In genomic region chr19:12517671-12518540, GRCm38 (mm10) we compare ENCODE assay signal across 8 mouse cellular contexts. TPM values are rescaled to one million over a fixed set of nuclear protein-coding genes. Genes with fewer than 3 reads are reported as not detected.
DNase-seq lines count a peak whose midpoint lies in the region; ATAC-seq and TF ChIP-seq lines count a peak whose summit lies in the region.

No protein-coding gene starts in this region.

- under 1% methylated on average over 16 of the region's 16 CpGs for WGBS in forebrain, embryonic 16.5 days
- 1% methylated on average over 16 of the region's 16 CpGs for WGBS in lung, adult 2 months
- WGBS in neural tube, embryonic 15.5 days, result 2% methylated on average over 16 of the region's 16 CpGs
- 5% methylated on average over 15 of the region's 16 CpGs for WGBS in thymus, adult 2 months

- no peaks in the 10 kb centered on the region for H3K9me3 ChIP-seq in forebrain, embryonic 16.5 days (ENCODE audit: control insufficient read depth, low read length)
- H3K9me3 ChIP-seq in neural tube, embryonic 15.5 days (replicated peaks), result no peaks in the 10 kb centered on the region

- peak overlapping the region; percentile 63 for H3K9ac ChIP-seq in forebrain, embryonic 16.5 days (replicated peaks; ENCODE audit: low read depth, low read length)
- H3K9ac ChIP-seq in neural tube, embryonic 15.5 days (replicated peaks), result peak overlapping the region; percentile 68

- peak; percentile 79 for DNase-seq in ES-CJ7 (ENCODE audit: low read depth, low spot score)
- peak; percentile 62 for DNase-seq in heart, postnatal 4 days
- DNase-seq in layer of hippocampus, adult 2 months (ENCODE audit: low spot score in 2 of 2), result peak; percentile 71 to 74
- DNase-seq in lung, adult 2 months, result peak; percentile 52
- peak; percentile 43 for DNase-seq in thymus, adult 2 months

- no peaks in the 10 kb centered on the region for H3K36me3 ChIP-seq in forebrain, embryonic 16.5 days (ENCODE audit: control insufficient read depth, insufficient read depth)
- no peaks in the 10 kb centered on the region for H3K36me3 ChIP-seq in neural tube, embryonic 15.5 days
- no peaks in the 10 kb centered on the region for H3K36me3 ChIP-seq in thymus, adult 2 months (ENCODE audit: control insufficient read depth, insufficient read depth, low read length)

- H3K4me3 ChIP-seq in forebrain, embryonic 16.5 days (replicated peaks; ENCODE audit: low read length), result peak overlapping the region; percentile 44
- H3K4me3 ChIP-seq in layer of hippocampus, adult 2 months, result peak overlapping the region; percentile 61
- peak overlapping the region; percentile 10 for H3K4me3 ChIP-seq in lung, adult 2 months (replicated peaks; ENCODE audit: extremely low read depth, low read depth, low read length)
- H3K4me3 ChIP-seq in neural tube, embryonic 15.5 days (replicated peaks), result peak overlapping the region; percentile 51
- H3K4me3 ChIP-seq in thymus, adult 2 months (ENCODE audit: control insufficient read depth, insufficient read depth, low read length), result peak overlapping the region; percentile 45

- no peak overlapping the region; the same call in 1 of the 2 replicates for H3K27ac ChIP-seq in forebrain, embryonic 16.5 days (ENCODE audit: low read length)
- H3K27ac ChIP-seq in layer of hippocampus, adult 2 months, result peak overlapping the region; percentile 72
- H3K27ac ChIP-seq in neural tube, embryonic 15.5 days (replicated peaks), result peak overlapping the region; percentile 81
- no peak overlapping the region for H3K27ac ChIP-seq in thymus, adult 2 months (ENCODE audit: control insufficient read depth, insufficient read depth, low read length)

- ATAC-seq in cerebellum, adult (ENCODE audit: insufficient number of reproducible peaks, low FRiP score, low TSS enrichment), result peak; percentile 49; the same call in 1 of the 2 replicates
- peak; percentile 87 for ATAC-seq in forebrain, embryonic 16.5 days
- ATAC-seq in neural tube, embryonic 15.5 days (ENCODE audit: low FRiP score), result peak; percentile 93

- TF ChIP-seq CTCF in layer of hippocampus, adult 2 months (conservative IDR thresholded peaks at IDR 0.05), result peak; percentile 88
- TF ChIP-seq CTCF in lung, adult 2 months (IDR thresholded peaks at IDR 0.05; ENCODE audit: insufficient read depth, low read length), result peak; percentile 42
- no peak for TF ChIP-seq CTCF in thymus, adult 2 months (IDR thresholded peaks at IDR 0.05; ENCODE audit: borderline replicate concordance, control insufficient read depth, extremely low read depth, insufficient read depth, low read length, poor library complexity)

- peak overlapping the region; percentile 68 for H3K4me2 ChIP-seq in forebrain, embryonic 16.5 days (ENCODE audit: low read length)
- peak overlapping the region; percentile 78 for H3K4me2 ChIP-seq in neural tube, embryonic 15.5 days

- H3K27me3 ChIP-seq in forebrain, embryonic 16.5 days (replicated peaks; ENCODE audit: control insufficient read depth, insufficient read depth, low read length), result no peaks in the 10 kb centered on the region
- no peaks in the 10 kb centered on the region for H3K27me3 ChIP-seq in neural tube, embryonic 15.5 days (replicated peaks)
- H3K27me3 ChIP-seq in thymus, adult 2 months (ENCODE audit: control insufficient read depth, insufficient read depth, low read length), result no peaks in the 10 kb centered on the region

- H3K4me1 ChIP-seq in forebrain, embryonic 16.5 days (replicated peaks; ENCODE audit: control insufficient read depth, insufficient read depth, low read length), result 0 out of 2 replicates have a peak, but pooled peaks cover 4% of the 10 kb centered on the region
- H3K4me1 ChIP-seq in lung, adult 2 months (ENCODE audit: control insufficient read depth, insufficient read depth, low read length), result no peaks in the 10 kb centered on the region
- peaks cover 5% of the 10 kb centered on the region for H3K4me1 ChIP-seq in neural tube, embryonic 15.5 days
- 0 out of 2 replicates have a peak, but pooled peaks cover 2% of the 10 kb centered on the region for H3K4me1 ChIP-seq in thymus, adult 2 months (replicated peaks; ENCODE audit: control insufficient read depth, insufficient read depth, low read length)

- TF ChIP-seq POLR2A in lung, adult 2 months (IDR thresholded peaks at IDR 0.05; ENCODE audit: borderline replicate concordance, extremely low read depth, low read depth, low read length), result no peak
- no peak for TF ChIP-seq POLR2A in thymus, adult 2 months (IDR thresholded peaks at IDR 0.05; ENCODE audit: control insufficient read depth, extremely low read depth, insufficient read depth, low read length, poor library complexity)

RNA-seq across cellular contexts. Expression of gene Dtx4, which starts 16.7 kb away (rescaled TPM):
- polyA plus RNA-seq in forebrain, embryonic 16.5 days (2015; fragmentation: Nextera tagmentation; extraction: Ambion mirVana), result 20.3 and 21.3 TPM in 2 replicates
- total RNA-seq in heart, postnatal 4 days (2021), result 1 to 10 TPM; 7.7 to 8.9 TPM
- total RNA-seq in layer of hippocampus, adult 2 months (2021), result 10 to 100 TPM; 32.5 to 35.9 TPM
- polyA plus RNA-seq in lung, adult 2 months (2012; rRNA removed), result 10.3 and 13.8 TPM in 2 replicates
- polyA plus RNA-seq in neural tube, embryonic 15.5 days (2015; fragmentation: Nextera tagmentation; extraction: Ambion mirVana), result 34.1 and 34.5 TPM in 2 replicates
- polyA plus RNA-seq in thymus, adult 2 months (2012; rRNA removed), result 5.6 and 6.3 TPM in 2 replicates

RNA-seq across cellular contexts. Expression of gene Fam111a, which starts 27.6 kb away (rescaled TPM):
- 7.7 and 9.8 TPM in 2 replicates for polyA plus RNA-seq in forebrain, embryonic 16.5 days (2015; fragmentation: Nextera tagmentation; extraction: Ambion mirVana)
- 10 to 100 TPM; 23.1 to 23.8 TPM for total RNA-seq in heart, postnatal 4 days (2021)
- 1 to 10 TPM; 1.5 to 2.0 TPM for total RNA-seq in layer of hippocampus, adult 2 months (2021)
- 1.4 and 2.8 TPM in 2 replicates for polyA plus RNA-seq in lung, adult 2 months (2012; rRNA removed)
- 6.2 and 11.7 TPM in 2 replicates for polyA plus RNA-seq in neural tube, embryonic 15.5 days (2015; fragmentation: Nextera tagmentation; extraction: Ambion mirVana)
- 4.4 and 4.9 TPM in 2 replicates for polyA plus RNA-seq in thymus, adult 2 months (2012; rRNA removed)

RNA-seq across cellular contexts. Expression of gene Mpeg1, which starts 57.3 kb away (rescaled TPM):
- 0.39 and 0.47 TPM in 2 replicates for polyA plus RNA-seq in forebrain, embryonic 16.5 days (2015; fragmentation: Nextera tagmentation; extraction: Ambion mirVana)
- 1 to 10 TPM; 4.5 to 5.7 TPM for total RNA-seq in heart, postnatal 4 days (2021)
- 1 to 10 TPM; 5.4 to 6.6 TPM for total RNA-seq in layer of hippocampus, adult 2 months (2021)
- polyA plus RNA-seq in lung, adult 2 months (2012; rRNA removed), result 22.2 and 35.3 TPM in 2 replicates
- polyA plus RNA-seq in neural tube, embryonic 15.5 days (2015; fragmentation: Nextera tagmentation; extraction: Ambion mirVana), result 0.61 and 0.88 TPM in 2 replicates
- polyA plus RNA-seq in thymus, adult 2 months (2012; rRNA removed), result 24.0 and 34.0 TPM in 2 replicates

Comparison
In these comparisons a context has a peak if more than half of its experiments do, and no peak if none do; other contexts are left out.
1. H3K27ac ChIP-seq: peak in layer of hippocampus, adult 2 months (single experiment) and neural tube, embryonic 15.5 days (single experiment); none in forebrain, embryonic 16.5 days (single experiment) and thymus, adult 2 months (single experiment).
2. H3K4me3 ChIP-seq: peak in every context shown above with its lines; median percentile 61 in layer of hippocampus, adult 2 months; 51 in neural tube, embryonic 15.5 days; 45 in thymus, adult 2 months; 44 in forebrain, embryonic 16.5 days; 10 in lung, adult 2 months.
3. RNA of gene Mpeg1, which starts 57.3 kb away (polyA plus RNA-seq): 22.2 to 35.3 TPM in lung, adult 2 months and 24.0 to 34.0 TPM in thymus, adult 2 months; 0.61 to 0.88 TPM in neural tube, embryonic 15.5 days and 0.39 to 0.47 TPM in forebrain, embryonic 16.5 days; every median in the first group is over 10 times any median in the second.
4. Peak in every context shown above with its lines, with median percentiles within 50 percentile points of each other: DNase-seq and ATAC-seq.